Comparison of ENCODE assay signal across 8 mouse cellular contexts in genomic region chr17:5492746-5493160, GRCm38 (mm10). TPM values are rescaled to one million over a fixed set of nuclear protein-coding genes. Genes with fewer than 3 reads are reported as not detected.
A peak's percentile ranks its signal among the peaks of the same experiment; 100 is the strongest.
DNase-seq lines count a peak whose midpoint lies in the region; ATAC-seq and TF ChIP-seq lines count a peak whose summit lies in the region.

No protein-coding gene starts in this region.

- intact Hi-C loops in heart, postnatal 10 days (cut with DNase I), result loop anchor here (2.0 to 5.0 kb wide), 2 partner anchors 52 to 115 kb away; partner anchors contain the start of gene Tmem242

- DNase-seq in heart, postnatal 10 days, result no peak
- DNase-seq in ES-E14 (ENCODE audit: low read depth, low spot score), result no peak
- DNase-seq in forebrain, embryonic 10.5 days (ENCODE audit: extremely low spot score, low spot score), result no peak
- no peak for DNase-seq in testis, postnatal 10 days (ENCODE audit: low spot score)
- no peak for DNase-seq in thymus, postnatal 4 days

- WGBS in heart, embryonic 11.5 days (ENCODE audit: insufficient replicate concordance), result under 1% methylated on average over 48 of the region's 48 CpGs
- WGBS in forebrain, embryonic 10.5 days, result under 1% methylated on average over 48 of the region's 48 CpGs
- under 1% methylated on average over 48 of the region's 48 CpGs for WGBS in limb, embryonic 13.5 days
- under 1% methylated on average over 48 of the region's 48 CpGs for WGBS in neural tube, embryonic 13.5 days

- peak; percentile 62 for ATAC-seq in heart, embryonic 11.5 days (replicated peaks; ENCODE audit: insufficient number of reproducible peaks, low FRiP score, low TSS enrichment)
- ATAC-seq in limb, embryonic 13.5 days (ENCODE audit: low FRiP score, low read depth), result peak; percentile 60
- peak; percentile 57 for ATAC-seq in neural tube, embryonic 13.5 days (ENCODE audit: low read depth)

- H3K27me3 ChIP-seq in heart, embryonic 11.5 days (ENCODE audit: control insufficient read depth, insufficient read depth, low read length), result peaks cover 15% of the 10 kb centered on the region
- peaks cover 59% of the 10 kb centered on the region for H3K27me3 ChIP-seq in forebrain, embryonic 10.5 days (ENCODE audit: poor library complexity, severe bottlenecking)
- H3K27me3 ChIP-seq in limb, embryonic 13.5 days, result peaks cover 31% of the 10 kb centered on the region
- H3K27me3 ChIP-seq in neural tube, embryonic 13.5 days, result peaks cover 8% of the 10 kb centered on the region

- peaks cover 7% of the 10 kb centered on the region for H3K4me1 ChIP-seq in heart, embryonic 11.5 days (ENCODE audit: control insufficient read depth, insufficient read depth, low read length)
- H3K4me1 ChIP-seq in ES-E14 (ENCODE audit: control insufficient read depth in 2 of 2, insufficient read depth in 2 of 2, low read length in 2 of 2, poor library complexity in 1 of 2), result 0 out of 4 replicates have a peak, but pooled peaks cover 0 to 2% of the 10 kb centered on the region in 2 experiments
- peaks cover 28% of the 10 kb centered on the region for H3K4me1 ChIP-seq in forebrain, embryonic 10.5 days
- H3K4me1 ChIP-seq in limb, embryonic 13.5 days, result peaks cover 12% of the 10 kb centered on the region
- H3K4me1 ChIP-seq in neural tube, embryonic 13.5 days (replicated peaks), result peaks cover 36% of the 10 kb centered on the region

- H3K9ac ChIP-seq in heart, embryonic 11.5 days (ENCODE audit: low read depth, low read length), result peak overlapping the region; percentile 68
- peak overlapping the region; percentile 71 for H3K9ac ChIP-seq in ES-E14 (ENCODE audit: insufficient read depth, low read depth, low read length, poor library complexity, severe bottlenecking)
- peak overlapping the region; percentile 77 for H3K9ac ChIP-seq in limb, embryonic 13.5 days
- peak overlapping the region; percentile 92 for H3K9ac ChIP-seq in neural tube, embryonic 13.5 days

- in situ Hi-C loops in ES-E14 (cut with MboI; ENCODE audit: low sequenced_read_pairs in 2 of 2, unreplicated experiment in 2 of 2), result no loop called here

- H3K27ac ChIP-seq in heart, embryonic 11.5 days (ENCODE audit: low read depth, low read length), result peak overlapping the region; percentile 38
- no peak overlapping the region for H3K27ac ChIP-seq in ES-E14 (ENCODE audit: insufficient read depth, low read depth, low read length, poor library complexity, severe bottlenecking)
- H3K27ac ChIP-seq in forebrain, embryonic 10.5 days, result peak overlapping the region; percentile 87
- peak overlapping the region; percentile 52; the same call in 1 of the 2 replicates for H3K27ac ChIP-seq in limb, embryonic 13.5 days
- peak overlapping the region; percentile 98 for H3K27ac ChIP-seq in neural tube, embryonic 13.5 days (replicated peaks)

- no peaks in the 10 kb centered on the region for H3K9me3 ChIP-seq in heart, embryonic 11.5 days (replicated peaks; ENCODE audit: control insufficient read depth, low read length)
- H3K9me3 ChIP-seq in ES-E14 (ENCODE audit: control insufficient read depth, insufficient read depth, low read depth, low read length), result no peaks in the 10 kb centered on the region
- H3K9me3 ChIP-seq in forebrain, embryonic 10.5 days, result no peaks in the 10 kb centered on the region
- H3K9me3 ChIP-seq in limb, embryonic 13.5 days, result no peaks in the 10 kb centered on the region
- no peaks in the 10 kb centered on the region for H3K9me3 ChIP-seq in neural tube, embryonic 13.5 days

- H3K4me3 ChIP-seq in heart, embryonic 11.5 days (ENCODE audit: low read depth, low read length), result peak overlapping the region; percentile 64
- H3K4me3 ChIP-seq in ES-E14 (ENCODE audit: insufficient read depth in 1 of 2, low read depth in 1 of 2, low read length in 2 of 2, poor library complexity in 1 of 2, severe bottlenecking in 1 of 2), result peak overlapping the region; percentile 80 to 86
- peak overlapping the region; percentile 82 for H3K4me3 ChIP-seq in forebrain, embryonic 10.5 days
- peak overlapping the region; percentile 73 for H3K4me3 ChIP-seq in limb, embryonic 13.5 days
- peak overlapping the region; percentile 79 for H3K4me3 ChIP-seq in neural tube, embryonic 13.5 days

- peak overlapping the region; percentile 97 for H3K4me2 ChIP-seq in heart, embryonic 11.5 days
- H3K4me2 ChIP-seq in limb, embryonic 13.5 days (replicated peaks), result peak overlapping the region; percentile 99
- peak overlapping the region; percentile 91 for H3K4me2 ChIP-seq in neural tube, embryonic 13.5 days

- H3K36me3 ChIP-seq in heart, embryonic 11.5 days (ENCODE audit: control insufficient read depth, insufficient read depth, low read length), result no peaks in the 10 kb centered on the region
- no peaks in the 10 kb centered on the region for H3K36me3 ChIP-seq in ES-E14 (ENCODE audit: control insufficient read depth, insufficient read depth, low read length, poor library complexity, severe bottlenecking)
- no peaks in the 10 kb centered on the region for H3K36me3 ChIP-seq in forebrain, embryonic 10.5 days (replicated peaks)
- no peaks in the 10 kb centered on the region for H3K36me3 ChIP-seq in limb, embryonic 13.5 days
- H3K36me3 ChIP-seq in neural tube, embryonic 13.5 days, result no peaks in the 10 kb centered on the region

TF ChIP-seq in ES-E14, 5 proteins besides CTCF, POLR2A, EP300 and RAD21:
- no peak for TF ChIP-seq ZNF384 (IDR thresholded peaks at IDR 0.05; ENCODE audit: low read depth, low read length)
- no peak for TF ChIP-seq ZC3H11A (IDR thresholded peaks at IDR 0.05; ENCODE audit: borderline replicate concordance, low read depth, low read length)
- no peak for TF ChIP-seq CHD2 (IDR thresholded peaks at IDR 0.05; ENCODE audit: low read depth, low read length)
- no peak for TF ChIP-seq HCFC1 (IDR thresholded peaks at IDR 0.05; ENCODE audit: borderline replicate concordance, insufficient read depth, low read length)
- TF ChIP-seq MAFK (IDR thresholded peaks at IDR 0.05; ENCODE audit: insufficient read depth, low read depth, low read length), result no peak

RNA-seq across cellular contexts. Expression of gene Zdhhc14, which starts 0.4 kb away (rescaled TPM):
- 1.6 and 1.8 TPM in 2 replicates for polyA plus RNA-seq in heart, embryonic 11.5 days (2014; fragmentation: Nextera tagmentation; extraction: Ambion mirVana)
- total RNA-seq in heart, postnatal 10 days (2021), result 1 to 10 TPM; 3.6 TPM
- total RNA-seq in ES-E14 (2012; rRNA removed), result 0.76 and 1.3 TPM in 2 replicates
- polyA plus RNA-seq in forebrain, embryonic 10.5 days (2016; fragmentation: Nextera tagmentation; extraction: Ambion mirVana), result 0.90 and 0.93 TPM in 2 replicates
- polyA plus RNA-seq in limb, embryonic 13.5 days (2015; fragmentation: Nextera tagmentation; extraction: Ambion mirVana), result 2.7 and 2.9 TPM in 2 replicates
- 6.9 and 8.4 TPM in 2 replicates for polyA plus RNA-seq in neural tube, embryonic 13.5 days (2015; fragmentation: Nextera tagmentation; extraction: Ambion mirVana)

RNA-seq across cellular contexts. Expression of gene Tmem242, which starts 52.7 kb away (rescaled TPM):
- 121 and 139 TPM in 2 replicates for polyA plus RNA-seq in heart, embryonic 11.5 days (2014; fragmentation: Nextera tagmentation; extraction: Ambion mirVana)
- 100 to 1,000 TPM; 124 to 126 TPM for total RNA-seq in heart, postnatal 10 days (2021)
- total RNA-seq in ES-E14 (2012; rRNA removed), result 42.5 and 61.6 TPM in 2 replicates
- polyA plus RNA-seq in forebrain, embryonic 10.5 days (2016; fragmentation: Nextera tagmentation; extraction: Ambion mirVana), result 125 and 129 TPM in 2 replicates
- 135 and 136 TPM in 2 replicates for polyA plus RNA-seq in limb, embryonic 13.5 days (2015; fragmentation: Nextera tagmentation; extraction: Ambion mirVana)
- 98.1 and 119 TPM in 2 replicates for polyA plus RNA-seq in neural tube, embryonic 13.5 days (2015; fragmentation: Nextera tagmentation; extraction: Ambion mirVana)
